Mouse (Mus musculus) megakaryocyte, adult 5-6 weeks (primary cell): ENCODE data around the gene Oasl1. TPM values are rescaled to one million over a fixed set of nuclear protein-coding genes. Genes with fewer than 3 reads are reported as not detected.
A peak's percentile ranks its signal among the peaks of the same experiment; 100 is the strongest.

Source experiments
- ATAC-seq: 2 replicates; pipeline ENCODE4 v1.8.0; 2016; ENCODE audit warnings: mild to moderate bottlenecking, inconsistent platforms; ENCODE audit not compliant: poor library complexity, severe bottlenecking
- total RNA-seq, 2 experiments: library from RNA; stranded (forward) in 1 of 2; stranded (reverse) in 1 of 2; fragments of 153-499, 151-499 nt in 1 of 2; fragments of 221-1000, 200-1000 nt in 1 of 2; gene quantifications; 2 replicates each; pipeline versions ENCODE4 v1.2.3 to v1.2.4; 2015 to 2017

Gene Oasl1
- total RNA-seq, 2 experiments from 2014 or later: 1.3 to 4.3 TPM

- ATAC-seq: no peak
Observed at GRCm38 (mm10) chr5:114967523-114968268, 44.7 kb downstream of the Oasl1 start.

DNA sequence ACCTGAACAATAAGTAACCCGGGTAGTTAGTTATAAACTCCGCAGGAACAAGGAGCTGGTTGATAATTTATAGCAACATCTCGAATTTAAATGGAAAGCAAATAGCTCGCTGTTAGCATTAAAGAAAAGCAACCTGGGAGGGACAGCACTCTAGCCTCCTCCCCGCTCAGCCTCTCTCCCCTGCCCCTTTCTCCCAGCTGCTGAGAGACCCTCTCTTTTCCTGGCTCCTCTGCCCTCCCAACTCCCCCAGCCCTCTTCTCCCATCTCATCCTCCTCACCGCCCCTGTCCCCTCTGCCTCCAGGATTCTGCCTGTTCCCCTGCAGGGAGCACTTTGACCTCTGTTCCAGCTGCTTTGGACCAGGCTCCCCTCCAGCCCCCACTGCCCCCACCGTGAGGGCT is 45.6 kb downstream of the Oasl1 start:
- no peak for ATAC-seq

- ATAC-seq: no peak
Observed at GRCm38 (mm10) chr5:114969064-114969463, 46.0 kb downstream of the Oasl1 start.

DNA sequence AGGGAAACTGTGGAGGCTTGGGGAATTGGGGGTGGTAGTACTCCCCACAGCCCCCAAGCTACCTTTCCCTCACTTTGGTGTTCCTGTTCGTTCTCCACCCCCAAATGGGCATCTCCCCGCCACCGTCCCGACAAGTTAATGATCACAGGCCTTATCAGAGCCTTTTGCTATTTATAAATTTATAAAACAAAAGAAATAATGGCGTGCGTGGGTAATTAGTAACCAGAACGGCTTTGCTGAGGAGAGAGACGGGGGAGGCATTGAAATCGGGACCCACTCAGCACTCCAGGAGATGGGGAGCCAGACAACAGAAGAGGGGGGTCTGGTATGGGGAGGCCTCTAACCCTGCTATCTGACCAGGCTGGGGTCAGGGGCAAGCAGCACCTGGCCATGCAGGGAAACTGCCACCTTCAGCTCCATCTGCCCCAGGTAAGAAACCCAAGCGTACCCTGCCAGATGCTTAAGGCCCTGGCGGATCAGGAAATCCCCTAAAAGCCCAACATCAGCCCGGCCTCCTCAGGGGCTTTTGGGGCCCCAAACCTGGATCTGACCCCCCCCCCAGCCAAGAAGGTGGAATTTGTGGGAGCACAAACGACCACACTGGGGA is 46.7 kb downstream of the Oasl1 start:
- no peak for ATAC-seq

DNA sequence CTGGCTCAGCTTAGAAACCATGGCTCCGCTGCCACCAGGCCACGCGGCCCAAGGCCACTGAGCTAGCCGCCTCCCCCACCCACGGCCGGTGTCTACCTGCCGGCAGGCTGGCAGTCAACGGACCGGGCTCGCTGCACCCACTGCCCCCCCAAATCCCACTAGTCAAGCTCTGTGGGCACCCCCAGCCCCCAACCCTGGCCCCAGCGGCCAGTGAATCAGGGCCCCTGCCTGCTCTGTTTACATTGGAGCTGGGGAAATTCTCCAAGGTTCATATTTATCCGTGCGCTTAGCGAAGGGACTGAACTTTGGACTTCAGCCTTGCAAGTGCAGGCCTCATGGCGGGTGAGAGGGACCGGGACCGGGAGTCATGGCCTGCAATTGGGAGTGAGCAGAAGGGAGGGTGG is 47.8 kb downstream of the Oasl1 start, which contains the start of gene Hnf1a:
TSS of gene Hnf1a (minus strand) at position 271 of the 404 bp plus-strand sequence.
- no peak for ATAC-seq

DNA sequence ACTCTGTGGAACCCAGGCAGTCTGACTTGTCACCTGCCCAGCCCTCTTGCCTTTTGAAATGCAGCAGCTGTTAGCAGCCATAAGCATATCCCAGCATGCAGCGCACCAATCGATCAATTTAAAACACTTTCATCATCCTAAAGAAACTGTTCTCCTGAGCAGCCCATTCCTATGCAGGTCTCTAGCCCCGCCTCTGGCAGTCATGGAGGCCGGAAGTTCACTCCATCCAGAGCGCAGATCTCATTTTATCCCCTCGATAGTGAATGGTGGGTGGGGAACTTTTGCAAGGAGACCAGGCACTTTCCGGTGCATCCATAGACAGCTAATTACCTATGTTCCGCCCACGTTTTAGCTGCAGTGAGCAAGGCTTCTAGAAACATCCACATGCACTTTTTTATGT is 49.2 kb downstream of the Oasl1 start:
- ATAC-seq: no peak

- ATAC-seq: no peak
Observed at GRCm38 (mm10) chr5:114973131-114973530, 50.1 kb downstream of the Oasl1 start.

DNA sequence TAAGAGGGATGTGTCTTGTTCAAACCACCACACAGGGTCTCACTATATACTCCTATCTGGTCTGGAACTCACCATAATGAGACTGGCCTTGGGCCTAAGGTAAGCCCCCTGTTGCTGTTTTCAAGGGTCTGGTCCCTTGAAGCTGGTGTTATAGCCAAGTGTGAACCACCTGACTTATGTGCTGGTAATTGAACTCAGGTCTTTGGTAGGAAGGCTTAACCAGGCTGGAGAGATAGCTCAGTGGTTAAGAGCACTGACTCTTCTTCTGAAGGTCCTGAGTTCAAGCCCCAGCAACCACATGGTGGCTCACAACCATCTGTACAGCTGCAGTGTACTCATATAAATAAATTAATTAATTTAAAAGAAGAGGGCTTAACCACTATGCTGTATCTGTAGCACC is 53.9 kb downstream of the Oasl1 start:
- no peak for ATAC-seq

GRCm38 (mm10) chr5:114978473-114978872 is 55.4 kb downstream of the Oasl1 start:
- ATAC-seq: no peak

- ATAC-seq: 0 out of 2 replicates have a peak, but pooled peaks have one; percentile 6
Observed at GRCm38 (mm10) chr5:114978888-114979249, 55.8 kb downstream of the Oasl1 start.

- peak; percentile 88 for ATAC-seq
Observed at GRCm38 (mm10) chr5:114979250-114980121, 56.4 kb downstream of the Oasl1 start.

- no peak for ATAC-seq
Observed at GRCm38 (mm10) chr5:114980122-114980748, 57.2 kb downstream of the Oasl1 start.

GRCm38 (mm10) chr5:114982001-114982400 is 59.0 kb downstream of the Oasl1 start:
- no peak for ATAC-seq

DNA sequence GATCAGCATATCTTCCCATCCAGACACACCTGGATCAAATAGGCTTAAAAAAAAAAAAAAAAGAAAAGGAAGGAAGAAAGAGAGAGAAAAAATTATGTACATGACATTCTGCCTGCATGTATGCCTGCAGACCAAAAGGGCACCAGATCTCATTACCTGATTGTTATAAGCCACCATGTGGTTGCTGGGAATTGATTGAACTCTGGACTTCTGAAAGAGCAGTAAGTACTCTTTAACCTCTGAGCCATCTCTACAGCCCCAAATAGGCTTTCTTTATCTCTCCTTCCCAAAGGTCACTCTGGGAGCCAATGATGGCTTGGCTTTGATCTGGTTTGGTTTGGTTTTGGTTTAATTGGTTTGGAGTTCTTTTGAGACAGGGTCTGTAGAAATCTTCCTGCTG is 62.0 kb downstream of the Oasl1 start:
- ATAC-seq: no peak

Other genes with a start within 250 kb of the Oasl1 start
- 268 and 269 TPM in 2 replicates for gene Gltp, start 232.3 kb upstream of the Oasl1 start, total RNA-seq (2015)
- 135 and 141 TPM in 2 replicates for gene Gltp, start 232.3 kb upstream of the Oasl1 start, total RNA-seq (2017)
- gene Tchp, start 215.5 kb upstream of the Oasl1 start, total RNA-seq (2015): 2.6 and 3.0 TPM in 2 replicates
- 6.9 and 7.6 TPM in 2 replicates for gene Tchp, start 215.5 kb upstream of the Oasl1 start, total RNA-seq (2017)
- gene Ankrd13a, start 148.6 kb upstream of the Oasl1 start, total RNA-seq (2015): 169 and 170 TPM in 2 replicates
- gene Ankrd13a, start 148.6 kb upstream of the Oasl1 start, total RNA-seq (2017): 204 and 225 TPM in 2 replicates
- gene Git2, start 147.7 kb upstream of the Oasl1 start, total RNA-seq (2015): 93.8 and 97.0 TPM in 2 replicates
- gene Git2, start 147.7 kb upstream of the Oasl1 start, total RNA-seq (2017): 87.1 and 107 TPM in 2 replicates
- gene 1500011B03Rik, start 99.8 kb upstream of the Oasl1 start, total RNA-seq (2015): 30.6 and 45.3 TPM in 2 replicates
- 19.1 and 24.0 TPM in 2 replicates for gene 1500011B03Rik, start 99.8 kb upstream of the Oasl1 start, total RNA-seq (2017)
- 0.16 and 0.30 TPM in 2 replicates for gene 4930519G04Rik, start 69.6 kb upstream of the Oasl1 start, total RNA-seq (2015)
- 0.24 and 0.84 TPM in 2 replicates for gene 4930519G04Rik, start 69.6 kb upstream of the Oasl1 start, total RNA-seq (2017)
- gene Gm9936, start 64.6 kb upstream of the Oasl1 start, total RNA-seq (2015): not detected in 2 replicates
- not detected in 2 replicates for gene Gm9936, start 64.6 kb upstream of the Oasl1 start, total RNA-seq (2017)
- 55.8 and 59.4 TPM in 2 replicates for gene Oasl2, start 26.3 kb upstream of the Oasl1 start, total RNA-seq (2015)
- gene Oasl2, start 26.3 kb upstream of the Oasl1 start, total RNA-seq (2017): 32.3 TPM in 2 replicates
- 6.3 and 10.3 TPM in 2 replicates for gene 2210016L21Rik, start 18.9 kb downstream of the Oasl1 start, total RNA-seq (2015)
- gene 2210016L21Rik, start 18.9 kb downstream of the Oasl1 start, total RNA-seq (2017): 7.3 and 8.1 TPM in 2 replicates
- gene Hnf1a, start 47.9 kb downstream of the Oasl1 start, total RNA-seq (2015): not detected in 2 replicates
- not detected in 2 replicates for gene Hnf1a, start 47.9 kb downstream of the Oasl1 start, total RNA-seq (2017)
- gene Sppl3, start 87.9 kb downstream of the Oasl1 start, total RNA-seq (2015): 33.1 and 33.6 TPM in 2 replicates
- gene Sppl3, start 87.9 kb downstream of the Oasl1 start, total RNA-seq (2017): 22.8 and 24.6 TPM in 2 replicates
- gene Gm10401, start 175.1 kb downstream of the Oasl1 start, total RNA-seq (2015): not detected in 2 replicates
- not detected in 2 replicates for gene Gm10401, start 175.1 kb downstream of the Oasl1 start, total RNA-seq (2017)
- 13.5 and 15.2 TPM in 2 replicates for gene Acads, start 196.1 kb downstream of the Oasl1 start, total RNA-seq (2015)
- gene Acads, start 196.1 kb downstream of the Oasl1 start, total RNA-seq (2017): 13.0 and 17.4 TPM in 2 replicates
- gene Unc119b, start 211.7 kb downstream of the Oasl1 start, total RNA-seq (2015): 12.5 and 14.0 TPM in 2 replicates
- gene Unc119b, start 211.7 kb downstream of the Oasl1 start, total RNA-seq (2017): 13.3 and 19.9 TPM in 2 replicates
- 76.4 and 97.7 TPM in 2 replicates for gene Mlec, start 234.9 kb downstream of the Oasl1 start, total RNA-seq (2015)
- 117 and 118 TPM in 2 replicates for gene Mlec, start 234.9 kb downstream of the Oasl1 start, total RNA-seq (2017)